Mouse (Mus musculus): ENCODE data around the gene Kat7. TPM values are rescaled to one million over a fixed set of nuclear protein-coding genes. Genes with fewer than 3 reads are reported as not detected.

The Kat7 gene
- polyA plus RNA-seq, 1 experiment from 2014 or later = 66.2 TPM

DNA sequence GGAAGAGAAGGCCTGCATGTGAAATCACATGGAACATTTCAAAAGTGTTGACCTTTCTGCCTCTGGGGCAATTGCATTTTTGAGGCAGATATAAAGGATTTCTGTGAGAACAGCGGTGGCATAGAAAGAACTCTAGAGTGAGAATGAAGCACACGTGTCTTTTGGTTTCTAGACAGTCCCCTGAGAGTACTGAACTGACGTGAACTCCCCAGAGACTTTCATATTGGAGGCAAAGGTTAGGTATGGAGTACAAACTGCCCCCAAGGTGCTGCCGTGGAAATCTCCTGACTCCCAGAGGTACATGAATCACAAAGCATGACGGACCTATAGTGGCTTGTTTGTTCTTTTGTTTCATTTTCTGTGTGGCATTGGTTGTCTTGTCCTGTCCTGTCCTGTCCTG, 18.6 kb upstream of the Kat7 start:
- no peak overlapping the region for H3K9ac ChIP-seq
- no peaks in the 10 kb centered on the region for H3K4me1 ChIP-seq (replicated peaks)
- H3K27ac ChIP-seq (replicated peaks) = no peak overlapping the region
- H3K4me3 ChIP-seq = no peak overlapping the region
- H3K36me3 ChIP-seq = no peaks in the 10 kb centered on the region
- WGBS = 76% methylated on average over 5 of the region's 5 CpGs
- no peak overlapping the region for H3K4me2 ChIP-seq
- ATAC-seq (ENCODE audit: low FRiP score, low read depth) = no peak
- no peaks in the 10 kb centered on the region for H3K9me3 ChIP-seq
- H3K27me3 ChIP-seq = peaks cover 7% of the 10 kb centered on the region; the same call in 1 of the 2 replicates

DNA sequence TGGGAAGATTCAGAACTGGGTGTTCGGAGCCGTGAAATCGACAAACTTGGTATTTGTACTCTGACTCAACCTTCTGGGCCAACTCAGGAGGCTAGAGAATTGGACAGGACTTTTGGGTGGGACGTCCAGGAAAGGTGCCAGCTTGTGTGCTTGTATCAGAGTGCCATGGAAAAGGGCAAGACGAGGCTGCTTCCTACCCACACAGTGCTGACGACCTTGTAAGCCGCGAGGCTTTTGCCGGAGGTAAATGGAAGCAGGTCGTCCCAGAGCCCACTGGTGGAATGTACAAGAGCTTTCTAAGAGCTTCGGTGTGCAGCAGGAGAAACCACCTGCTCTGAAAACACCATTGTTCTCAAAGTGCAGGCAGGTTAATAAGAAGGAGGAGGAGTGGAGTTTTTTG, 16.2 kb upstream of the Kat7 start:
- no peak overlapping the region for H3K4me3 ChIP-seq
- no peaks in the 10 kb centered on the region for H3K36me3 ChIP-seq
- peaks cover 4% of the 10 kb centered on the region; the same call in 1 of the 2 replicates for H3K27me3 ChIP-seq
- H3K27ac ChIP-seq (replicated peaks) = no peak overlapping the region
- no peaks in the 10 kb centered on the region for H3K4me1 ChIP-seq (replicated peaks)
- H3K4me2 ChIP-seq = no peak overlapping the region
- H3K9me3 ChIP-seq = no peaks in the 10 kb centered on the region
- ATAC-seq (ENCODE audit: low FRiP score, low read depth) = no peak
- no peak overlapping the region for H3K9ac ChIP-seq
- WGBS = 77% methylated on average over 11 of the region's 11 CpGs

- Histone ChIP-seq H3K4me3 (no peak overlapping the region), H3K9ac (no peak overlapping the region), H3K27ac (replicated peaks) (no peak overlapping the region), H3K4me2 (no peak overlapping the region), H3K4me1 (replicated peaks) (no peaks in the 10 kb centered on the region), H3K36me3 (no peaks in the 10 kb centered on the region), H3K9me3 (no peaks in the 10 kb centered on the region), H3K27me3 (peaks cover 4% of the 10 kb centered on the region; the same call in 1 of the 2 replicates)
- 86% methylated on average over 4 of the region's 4 CpGs for WGBS
- no peak for ATAC-seq (ENCODE audit: low FRiP score, low read depth)
Observed at GRCm38 (mm10) chr11:95325832-95326231, 15.8 kb upstream of the Kat7 start.

DNA sequence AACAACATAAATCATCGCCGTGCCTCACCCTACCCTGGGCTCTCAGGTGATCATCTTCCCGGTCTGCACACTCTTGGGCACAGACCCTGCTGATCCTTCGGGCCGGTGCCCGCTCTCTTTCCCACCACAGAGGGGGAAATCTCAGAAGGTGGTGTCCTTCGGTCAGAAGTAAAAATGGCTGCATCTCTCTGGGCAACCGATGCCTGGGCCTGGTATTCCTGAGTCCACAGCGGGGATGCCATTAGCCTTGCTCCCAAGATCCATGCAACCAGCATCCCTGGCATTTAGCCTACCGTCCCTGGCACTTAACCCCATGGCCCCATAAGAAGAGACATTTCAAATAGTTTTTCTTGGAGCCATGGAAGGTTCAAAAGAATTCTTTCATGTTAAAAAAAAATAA, 14.1 kb upstream of the Kat7 start:
- 23% methylated on average over 10 of the region's 10 CpGs for WGBS
- Histone ChIP-seq H3K4me1 (replicated peaks) (no peaks in the 10 kb centered on the region), H3K9ac (no peak overlapping the region), H3K4me2 (no peak overlapping the region), H3K36me3 (no peaks in the 10 kb centered on the region), H3K27ac (replicated peaks) (no peak overlapping the region), H3K9me3 (no peaks in the 10 kb centered on the region), H3K4me3 (no peak overlapping the region), H3K27me3 (peaks cover 4% of the 10 kb centered on the region; the same call in 1 of the 2 replicates)
- ATAC-seq (ENCODE audit: low FRiP score, low read depth) = no peak

- no peak for ATAC-seq (ENCODE audit: low FRiP score, low read depth)
- H3K9me3 ChIP-seq = no peaks in the 10 kb centered on the region
- H3K27me3 ChIP-seq = peaks cover 4% of the 10 kb centered on the region; the same call in 1 of the 2 replicates
- no peak overlapping the region for H3K4me2 ChIP-seq
- no peaks in the 10 kb centered on the region for H3K36me3 ChIP-seq
- 100% methylated on average over 1 of the region's 1 CpGs for WGBS
- H3K27ac ChIP-seq (replicated peaks) = no peak overlapping the region
- H3K9ac ChIP-seq = no peak overlapping the region
- H3K4me3 ChIP-seq = no peak overlapping the region
- H3K4me1 ChIP-seq (replicated peaks) = no peaks in the 10 kb centered on the region
Observed at GRCm38 (mm10) chr11:95320010-95320409, 10.0 kb upstream of the Kat7 start.

DNA sequence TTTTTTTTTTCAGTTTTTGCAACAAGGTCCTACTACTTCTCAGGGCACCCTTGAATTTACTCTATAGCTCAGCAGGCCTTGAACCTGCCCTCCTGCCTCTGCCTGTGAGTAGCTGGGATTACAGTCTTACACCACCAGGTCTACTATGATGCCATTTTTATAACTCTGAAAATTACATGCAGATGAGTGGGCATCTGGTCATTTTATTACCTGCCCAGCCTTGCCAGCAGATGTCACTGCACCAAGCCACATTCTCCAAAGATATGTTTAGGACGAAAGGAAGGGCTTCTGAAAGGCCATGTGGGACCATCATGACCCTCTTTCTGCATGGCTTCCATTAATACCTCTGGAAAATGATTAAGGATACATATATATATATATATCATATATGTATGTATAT, 9.5 kb upstream of the Kat7 start:
- no peak overlapping the region for H3K9ac ChIP-seq
- 56% methylated on average over 1 of the region's 1 CpGs for WGBS
- ATAC-seq (ENCODE audit: low FRiP score, low read depth) = no peak

GRCm38 (mm10) chr11:95318116-95318515, 8.1 kb upstream of the Kat7 start:
- Histone ChIP-seq H3K4me1 (replicated peaks) (no peaks in the 10 kb centered on the region), H3K4me3 (no peak overlapping the region), H3K4me2 (no peak overlapping the region), H3K27me3 (no peaks in the 10 kb centered on the region), H3K36me3 (no peaks in the 10 kb centered on the region), H3K9me3 (no peaks in the 10 kb centered on the region), H3K9ac (no peak overlapping the region), H3K27ac (replicated peaks) (no peak overlapping the region)
- WGBS = 91% methylated on average over 9 of the region's 9 CpGs
- ATAC-seq (ENCODE audit: low FRiP score, low read depth) = no peak

More for the DNA sequence above, 9.5 kb upstream of the Kat7 start:
- H3K9me3 ChIP-seq = no peaks in the 10 kb centered on the region
- no peaks in the 10 kb centered on the region for H3K36me3 ChIP-seq
- H3K27me3 ChIP-seq = no peaks in the 10 kb centered on the region; the same call in 1 of the 2 replicates
- H3K4me2 ChIP-seq = no peak overlapping the region
- no peak overlapping the region for H3K4me3 ChIP-seq
- no peaks in the 10 kb centered on the region for H3K4me1 ChIP-seq (replicated peaks)
- no peak overlapping the region for H3K27ac ChIP-seq (replicated peaks)

DNA sequence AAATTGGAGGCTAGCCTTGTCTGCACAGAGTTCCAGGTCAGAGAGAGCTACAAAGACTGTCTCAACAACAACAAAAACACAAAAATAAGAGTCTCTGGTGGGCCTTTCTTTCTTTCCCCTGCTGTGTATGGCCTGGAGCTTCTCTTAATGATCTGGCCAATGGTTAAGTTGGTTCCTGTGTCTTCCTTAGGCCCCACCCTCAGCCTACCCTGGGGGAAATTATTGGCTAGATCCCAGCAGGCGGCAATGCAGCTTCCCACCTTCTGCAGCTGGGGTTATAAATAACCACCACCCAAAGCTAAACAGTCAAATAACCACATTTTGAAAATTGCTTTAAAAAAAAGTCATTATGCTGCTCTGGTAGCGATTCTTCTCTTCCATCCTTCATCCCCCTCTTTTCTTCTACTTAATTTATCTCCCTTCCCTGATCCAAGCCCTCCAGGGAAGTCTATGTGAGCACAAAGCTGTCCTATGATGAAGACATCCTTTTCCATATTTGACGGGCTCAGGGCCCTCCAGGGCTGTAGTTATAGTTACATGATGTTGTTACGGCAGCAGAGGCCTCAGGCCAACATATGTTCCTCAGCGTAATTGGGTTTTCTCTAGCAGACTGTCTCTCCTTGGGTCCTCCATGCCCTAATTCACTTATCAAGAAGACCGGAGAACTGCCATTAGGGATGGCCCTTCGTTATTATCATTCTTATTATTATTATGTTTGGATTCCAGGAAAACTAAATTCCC, 5.3 kb upstream of the Kat7 start:
- no peaks in the 10 kb centered on the region for H3K27me3 ChIP-seq
- no peak overlapping the region for H3K4me3 ChIP-seq
- H3K36me3 ChIP-seq = no peaks in the 10 kb centered on the region
- H3K4me1 ChIP-seq (replicated peaks) = peaks cover 10% of the 10 kb centered on the region
- ATAC-seq (ENCODE audit: low FRiP score, low read depth) = no peak
- no peak overlapping the region for H3K4me2 ChIP-seq
- no peak overlapping the region for H3K9ac ChIP-seq
- H3K9me3 ChIP-seq = no peaks in the 10 kb centered on the region
- H3K27ac ChIP-seq (replicated peaks) = no peak overlapping the region
- WGBS = 63% methylated on average over 7 of the region's 7 CpGs

GRCm38 (mm10) chr11:95311425-95311807, 1.4 kb upstream of the Kat7 start:
- Histone ChIP-seq H3K4me2 (peak overlapping the region; percentile 84), H3K4me3 (peak overlapping the region; percentile 66), H3K9ac (no peak overlapping the region), H3K27me3 (no peaks in the 10 kb centered on the region), H3K9me3 (no peaks in the 10 kb centered on the region), H3K4me1 (replicated peaks) (peaks cover 26% of the 10 kb centered on the region), H3K27ac (replicated peaks) (no peak overlapping the region), H3K36me3 (no peaks in the 10 kb centered on the region)
- no peak for ATAC-seq (ENCODE audit: low FRiP score, low read depth)
- WGBS = 18% methylated on average over 5 of the region's 5 CpGs

- ATAC-seq (ENCODE audit: low FRiP score, low read depth) = peak; percentile 7; the same call in 1 of the 2 replicates
Observed at GRCm38 (mm10) chr11:95310648-95311424, 790 bp upstream of the Kat7 start.

GRCm38 (mm10) chr11:95309510-95310006, 488 bp downstream of the Kat7 start:
- Histone ChIP-seq H3K36me3 (0 out of 2 replicates have a peak, but pooled peaks cover 4% of the 10 kb centered on the region), H3K9me3 (no peaks in the 10 kb centered on the region), H3K4me3 (peak overlapping the region; percentile 66), H3K9ac (peak overlapping the region; percentile 77), H3K27ac (replicated peaks) (peak overlapping the region; percentile 93), H3K27me3 (no peaks in the 10 kb centered on the region), H3K4me2 (peak overlapping the region; percentile 78), H3K4me1 (replicated peaks) (peaks cover 26% of the 10 kb centered on the region)
- peak; percentile 96 for ATAC-seq (ENCODE audit: low FRiP score, low read depth)
- WGBS = under 1% methylated on average over 37 of the region's 37 CpGs

More at GRCm38 (mm10) chr11:95310648-95311424, 790 bp upstream of the Kat7 start:
- Histone ChIP-seq H3K4me3 (peak overlapping the region; percentile 66), H3K9me3 (no peaks in the 10 kb centered on the region), H3K4me2 (peak overlapping the region; percentile 84), H3K9ac (peak overlapping the region; percentile 67), H3K36me3 (no peaks in the 10 kb centered on the region), H3K27me3 (no peaks in the 10 kb centered on the region), H3K4me1 (replicated peaks) (peaks cover 26% of the 10 kb centered on the region), H3K27ac (replicated peaks) (peak overlapping the region; percentile 88)
- WGBS = 4% methylated on average over 17 of the region's 17 CpGs

DNA sequence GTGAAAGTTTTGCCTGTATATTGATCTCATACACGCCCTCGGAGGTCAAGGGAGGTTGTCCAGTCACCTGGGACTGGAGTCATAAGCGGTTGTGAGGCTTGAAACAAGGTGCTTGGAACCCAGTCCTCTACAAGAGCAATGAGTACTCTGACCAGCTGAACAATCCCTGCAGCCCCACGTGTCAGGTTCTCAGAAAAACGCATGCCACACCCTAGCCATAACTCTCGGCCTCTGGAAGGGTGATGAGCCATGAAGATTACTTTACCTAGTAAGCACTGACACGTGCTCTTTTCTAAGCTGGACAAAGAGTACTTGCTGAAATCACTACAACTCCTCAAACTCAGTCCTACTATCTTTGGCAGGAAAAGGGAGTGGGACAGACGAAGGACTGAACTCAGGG, 2.5 kb downstream of the Kat7 start:
- Histone ChIP-seq H3K27ac (replicated peaks) (no peak overlapping the region), H3K4me1 (replicated peaks) (peaks cover 26% of the 10 kb centered on the region), H3K9ac (no peak overlapping the region), H3K9me3 (no peaks in the 10 kb centered on the region), H3K4me2 (no peak overlapping the region), H3K36me3 (peaks cover 10% of the 10 kb centered on the region; the same call in 1 of the 2 replicates), H3K27me3 (no peaks in the 10 kb centered on the region), H3K4me3 (no peak overlapping the region)
- ATAC-seq (ENCODE audit: low FRiP score, low read depth) = no peak
- WGBS = 88% methylated on average over 8 of the region's 8 CpGs
